Mouse (Mus musculus): ENCODE results near the gene Alg3. TPM values are rescaled to one million over a fixed set of nuclear protein-coding genes. Genes with fewer than 3 reads are reported as not detected.

Gene Alg3
- total and polyA plus RNA-seq, 2 experiments from 2014 or later, result 34.8 to 36.5 TPM

DNA sequence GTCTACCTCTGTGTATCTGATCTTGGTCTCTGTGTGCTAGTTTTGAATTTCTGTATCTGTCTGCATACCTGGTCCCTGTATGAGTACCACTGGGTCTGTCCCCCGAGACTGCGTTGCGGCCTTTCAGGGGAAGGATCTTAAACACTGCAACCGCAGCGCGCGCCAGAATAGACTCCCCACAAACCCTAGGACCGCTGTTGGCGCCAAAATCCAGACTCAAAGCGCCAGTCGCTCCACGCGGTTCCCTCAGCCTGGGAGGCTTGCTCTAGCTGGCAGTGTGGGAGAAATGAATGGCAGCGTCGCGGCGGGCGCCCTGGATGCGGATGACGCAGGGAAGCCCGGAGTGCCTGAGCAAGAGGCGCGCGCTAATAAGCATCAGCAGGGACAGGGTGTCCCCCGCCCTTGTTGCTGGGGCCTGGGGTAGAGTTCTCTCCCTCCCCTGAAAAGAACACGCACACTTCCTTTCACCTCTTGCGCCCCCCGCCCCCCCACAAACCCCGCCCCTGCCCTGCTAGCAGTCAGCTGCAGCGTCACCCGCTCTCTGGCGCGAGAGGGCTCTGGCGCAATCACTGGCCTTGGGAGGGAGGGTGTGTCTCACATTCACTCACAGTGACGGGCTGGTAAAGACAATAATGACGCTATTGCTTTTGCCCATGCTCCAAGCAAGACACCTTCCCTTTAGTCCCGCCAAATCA is 10.6 kb upstream of the Alg3 start:
- Histone ChIP-seq H3K36me3 (ENCODE audit: insufficient read depth, low read length) (no peaks in the 10 kb centered on the region), H3K9ac (replicated peaks; ENCODE audit: low read length) (peak overlapping the region; percentile 70), H3K27ac (peak overlapping the region; percentile 94), H3K27me3 (ENCODE audit: insufficient read depth, low read length) (no peaks in the 10 kb centered on the region), H3K4me3 (ENCODE audit: low read length) (peak overlapping the region; percentile 84), H3K4me2 (ENCODE audit: low read depth, low read length) (peak overlapping the region; percentile 88), H3K4me1 (ENCODE audit: insufficient read depth, low read length) (peaks cover 8% of the 10 kb centered on the region; the same call in 1 of the 2 replicates), H3K9me3 (ENCODE audit: low read length) (no peaks in the 10 kb centered on the region)
- peak; percentile 87 for DNase-seq (ENCODE audit: low spot score)
- ATAC-seq, result peak; percentile 78
- TF ChIP-seq CTCF (IDR thresholded peaks at IDR 0.05; ENCODE audit: low read depth), result no peak
- under 1% methylated on average over 34 of the region's 37 CpGs for WGBS

DNA sequence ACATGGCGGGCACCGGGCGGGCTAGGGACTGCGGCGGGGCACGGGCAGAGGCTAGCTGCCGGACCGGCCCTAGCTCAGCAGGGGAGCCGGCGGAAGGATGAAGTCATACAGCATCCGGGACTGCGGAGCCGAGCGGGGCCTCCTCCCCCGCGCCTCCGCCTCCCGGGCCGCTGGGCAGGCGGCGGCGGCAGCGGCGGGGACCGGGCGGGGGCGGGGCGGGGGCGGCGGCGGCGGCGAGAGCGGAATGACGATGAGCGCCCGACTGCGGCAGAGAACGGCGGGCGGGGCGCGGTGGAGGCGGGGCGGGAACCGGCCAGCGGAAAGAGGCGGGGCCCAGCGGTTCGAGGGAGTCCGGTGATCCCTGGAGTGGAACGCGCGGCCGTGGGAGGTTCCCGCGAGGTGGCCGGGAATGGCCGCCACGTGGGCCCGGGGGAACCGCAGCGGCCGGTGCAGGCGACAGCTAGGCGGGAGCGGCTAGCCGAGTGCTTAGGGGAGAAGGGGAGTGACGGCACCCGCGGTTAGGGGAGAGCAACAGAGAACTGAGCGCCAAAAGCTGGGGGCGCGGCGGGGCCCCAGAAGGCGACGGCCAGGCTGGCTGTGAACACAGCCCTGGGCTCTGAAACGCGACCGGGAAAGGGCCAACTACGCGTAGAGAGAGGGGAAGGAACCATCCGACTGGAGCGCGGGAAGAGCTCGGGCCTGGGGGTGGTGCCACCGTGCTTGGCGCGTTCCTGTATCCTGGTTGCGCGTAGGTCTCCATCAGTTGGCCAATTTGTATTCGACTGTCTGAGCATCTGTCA is 9.9 kb upstream of the Alg3 start, which contains the start of gene Camk2n2:
Gene Camk2n2 (minus strand): TSS at position 97 of the 800 bp plus-strand sequence.
- ATAC-seq, result peak; percentile 64

GRCm38 (mm10) chr16:20620751-20621190 is 9.2 kb upstream of the Alg3 start:
- peak overlapping the region; percentile 84 for H3K4me3 ChIP-seq (ENCODE audit: low read length)
- peak overlapping the region; percentile 94 for H3K27ac ChIP-seq
- H3K9ac ChIP-seq (replicated peaks; ENCODE audit: low read length), result peak overlapping the region; percentile 70
- under 1% methylated on average over 32 of the region's 32 CpGs for WGBS
- DNase-seq (ENCODE audit: low spot score) (no peak), ATAC-seq (no peak; the same call in 1 of the 2 replicates)
- H3K36me3 ChIP-seq (ENCODE audit: insufficient read depth, low read length), result no peaks in the 10 kb centered on the region
- no peak for TF ChIP-seq CTCF (IDR thresholded peaks at IDR 0.05; ENCODE audit: low read depth)
- peak overlapping the region; percentile 88 for H3K4me2 ChIP-seq (ENCODE audit: low read depth, low read length)
- H3K27me3 ChIP-seq (ENCODE audit: insufficient read depth, low read length), result no peaks in the 10 kb centered on the region
- H3K4me1 ChIP-seq (ENCODE audit: insufficient read depth, low read length), result peaks cover 8% of the 10 kb centered on the region; the same call in 1 of the 2 replicates
- no peaks in the 10 kb centered on the region for H3K9me3 ChIP-seq (ENCODE audit: low read length)

More for the DNA sequence above, 9.9 kb upstream of the Alg3 start, which contains the start of gene Camk2n2:
- H3K27ac ChIP-seq, result peak within 1 kb of the TSS; percentile 94
- TF ChIP-seq CTCF (IDR thresholded peaks at IDR 0.05; ENCODE audit: low read depth), result no peak
- H3K4me1 ChIP-seq (ENCODE audit: insufficient read depth, low read length), result peaks cover 8% of the 10 kb centered on the region; the same call in 1 of the 2 replicates
- no peaks in the 10 kb centered on the region for H3K9me3 ChIP-seq (ENCODE audit: low read length)
- H3K36me3 ChIP-seq (ENCODE audit: insufficient read depth, low read length), result no peaks in the 10 kb centered on the region
- 2% methylated on average over 75 of the region's 92 CpGs for WGBS
- peak within 1 kb of the TSS; percentile 70 for H3K9ac ChIP-seq (replicated peaks; ENCODE audit: low read length)
- peak within 1 kb of the TSS; percentile 88 for H3K4me2 ChIP-seq (ENCODE audit: low read depth, low read length)
- no peaks in the 10 kb centered on the region for H3K27me3 ChIP-seq (ENCODE audit: insufficient read depth, low read length)
- peak within 1 kb of the TSS; percentile 84 for H3K4me3 ChIP-seq (ENCODE audit: low read length)
- peak; percentile 73 for DNase-seq (ENCODE audit: low spot score)

- Histone ChIP-seq H3K4me3 (ENCODE audit: low read length) (peak overlapping the region; percentile 84), H3K27me3 (ENCODE audit: insufficient read depth, low read length) (no peaks in the 10 kb centered on the region), H3K9ac (replicated peaks; ENCODE audit: low read length) (peak overlapping the region; percentile 70), H3K4me2 (ENCODE audit: low read depth, low read length) (peak overlapping the region; percentile 88), H3K27ac (peak overlapping the region; percentile 94), H3K9me3 (ENCODE audit: low read length) (no peaks in the 10 kb centered on the region), H3K4me1 (ENCODE audit: insufficient read depth, low read length) (peaks cover 8% of the 10 kb centered on the region; the same call in 1 of the 2 replicates), H3K36me3 (ENCODE audit: insufficient read depth, low read length) (no peaks in the 10 kb centered on the region)
- DNase-seq (ENCODE audit: low spot score), result peak; percentile 35
- peak; percentile 8; the same call in 1 of the 2 replicates for ATAC-seq
- no peak for TF ChIP-seq CTCF (IDR thresholded peaks at IDR 0.05; ENCODE audit: low read depth)
- 1% methylated on average over 9 of the region's 9 CpGs for WGBS
Observed at GRCm38 (mm10) chr16:20620399-20620735, 8.8 kb upstream of the Alg3 start.

DNA sequence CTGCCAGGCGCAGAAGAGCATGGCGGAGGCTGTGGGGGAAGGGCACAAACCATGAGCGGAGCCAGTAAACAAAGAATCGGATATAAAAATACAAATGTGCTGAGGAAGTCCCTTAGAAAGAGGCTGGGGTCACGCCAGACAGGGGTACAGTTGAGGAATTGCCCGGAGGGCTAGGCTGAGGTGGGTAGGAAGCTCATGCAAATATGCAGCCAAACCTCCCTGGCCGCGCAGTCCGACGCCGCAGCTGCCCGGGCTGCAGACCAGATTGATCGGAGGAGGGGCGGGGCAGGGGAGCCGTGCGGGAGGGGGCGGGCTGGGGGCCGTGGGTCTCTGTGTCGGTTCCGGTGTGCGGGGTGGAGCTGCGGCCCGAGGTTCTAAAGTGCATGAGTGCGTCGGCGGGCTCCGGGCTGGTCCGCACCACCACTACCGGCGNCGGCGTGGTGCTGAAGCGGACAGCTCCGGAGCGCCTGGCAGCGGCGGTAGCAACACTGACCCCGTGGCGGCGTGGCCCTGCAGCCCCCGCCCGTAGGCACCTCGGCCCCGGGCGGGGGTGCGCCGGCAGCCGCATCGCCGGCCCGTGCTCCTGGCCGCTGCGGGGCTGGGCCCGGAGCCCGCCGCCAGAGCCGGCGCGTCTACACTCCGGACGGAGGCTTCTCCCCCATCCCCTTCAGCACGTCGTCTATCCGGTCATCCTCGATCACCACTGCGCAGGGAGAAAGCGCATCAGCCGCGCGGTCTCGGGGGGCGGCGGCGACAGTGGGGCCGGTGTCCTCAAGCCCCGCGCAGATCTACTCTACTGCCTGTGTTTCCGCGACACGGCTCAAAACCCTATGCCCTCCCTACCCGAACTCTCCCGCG is 8.2 kb upstream of the Alg3 start:
- Histone ChIP-seq H3K27me3 (ENCODE audit: insufficient read depth, low read length) (no peaks in the 10 kb centered on the region), H3K36me3 (ENCODE audit: insufficient read depth, low read length) (no peaks in the 10 kb centered on the region), H3K4me3 (ENCODE audit: low read length) (peak overlapping the region; percentile 84), H3K4me1 (ENCODE audit: insufficient read depth, low read length) (peaks cover 8% of the 10 kb centered on the region; the same call in 1 of the 2 replicates), H3K9ac (replicated peaks; ENCODE audit: low read length) (peak overlapping the region; percentile 70), H3K9me3 (ENCODE audit: low read length) (no peaks in the 10 kb centered on the region), H3K4me2 (ENCODE audit: low read depth, low read length) (peak overlapping the region; percentile 88), H3K27ac (peak overlapping the region; percentile 94)
- WGBS, result 1% methylated on average over 61 of the region's 83 CpGs
- DNase-seq (ENCODE audit: low spot score), result peak; percentile 56
- peak; percentile 21 for ATAC-seq
- TF ChIP-seq CTCF (IDR thresholded peaks at IDR 0.05; ENCODE audit: low read depth), result no peak
